Mouse (Mus musculus): ENCODE results near the gene Pfdn5.

The Pfdn5 gene

GRCm38 (mm10) chr15:102335925-102336324 is 10.0 kb downstream of the Pfdn5 start:
- DNase-seq, result peak in 1 of 2 experiments; percentile 49

GRCm38 (mm10) chr15:102336946-102337345 is 11.0 kb downstream of the Pfdn5 start:
- no peak for DNase-seq

- DNase-seq, result no peak
Observed at GRCm38 (mm10) chr15:102339612-102340011, 13.7 kb downstream of the Pfdn5 start.

GRCm38 (mm10) chr15:102341580-102341979 is 15.7 kb downstream of the Pfdn5 start:
- peak; percentile 77 to 79 for DNase-seq

GRCm38 (mm10) chr15:102344490-102344889 is 18.6 kb downstream of the Pfdn5 start:
- DNase-seq, result no peak

GRCm38 (mm10) chr15:102346444-102346843 is 20.5 kb downstream of the Pfdn5 start:
- DNase-seq, result no peak

GRCm38 (mm10) chr15:102350138-102350941 is 24.4 kb downstream of the Pfdn5 start, which contains the start of gene Aaas:
Gene Aaas (minus strand): TSS chr15:102350771.
- peak; percentile 97 for DNase-seq

- DNase-seq, result no peak
Observed at GRCm38 (mm10) chr15:102350942-102351291, 25.0 kb downstream of the Pfdn5 start.

- peak; percentile 51 to 54 for DNase-seq
Observed at GRCm38 (mm10) chr15:102352177-102352576, 26.3 kb downstream of the Pfdn5 start.

- DNase-seq, result no peak
Observed at GRCm38 (mm10) chr15:102353986-102354385, 28.1 kb downstream of the Pfdn5 start.

GRCm38 (mm10) chr15:102355134-102355870 is 29.4 kb downstream of the Pfdn5 start:
- peak; percentile 75 to 84 for DNase-seq

GRCm38 (mm10) chr15:102355871-102356441 is 30.0 kb downstream of the Pfdn5 start:
- peak; percentile 71 to 83 for DNase-seq

GRCm38 (mm10) chr15:102356501-102357325 is 30.8 kb downstream of the Pfdn5 start:
- DNase-seq, result no peak

- peak; percentile 44 to 68 for DNase-seq
Observed at GRCm38 (mm10) chr15:102358126-102358525, 32.2 kb downstream of the Pfdn5 start.

- DNase-seq, result no peak
Observed at GRCm38 (mm10) chr15:102358834-102359233, 32.9 kb downstream of the Pfdn5 start.

- peak; percentile 63 to 66 for DNase-seq
Observed at GRCm38 (mm10) chr15:102362648-102363047, 36.7 kb downstream of the Pfdn5 start.

- no peak for DNase-seq
Observed at GRCm38 (mm10) chr15:102364678-102365077, 38.8 kb downstream of the Pfdn5 start.

- no peak for DNase-seq
Observed at GRCm38 (mm10) chr15:102366238-102366637, 40.3 kb downstream of the Pfdn5 start.

- peak; percentile 42 to 50 for DNase-seq
Observed at GRCm38 (mm10) chr15:102366733-102367344, 40.9 kb downstream of the Pfdn5 start, which contains the start of gene Sp7. Gene Sp7 (minus strand): TSS chr15:102367182.

GRCm38 (mm10) chr15:102369972-102370371 is 44.1 kb downstream of the Pfdn5 start:
- no peak for DNase-seq

- no peak for DNase-seq
Observed at GRCm38 (mm10) chr15:102370727-102371126, 44.8 kb downstream of the Pfdn5 start.

Data from kidney, postnatal 4 days (tissue).